Mouse (Mus musculus) B cell, adult 67 days (primary cell): ENCODE measurements around the gene Olfr1508. TPM values are rescaled to one million over a fixed set of nuclear protein-coding genes. Genes with fewer than 3 reads are reported as not detected.

Experiments used
- total RNA-seq, 2 experiments: library from RNA; stranded (reverse); gene quantifications; 4 replicates each; pipeline ENCODE4 v1.2.4; 2023

The Olfr1508 gene
- not detected for total RNA-seq

DNA sequence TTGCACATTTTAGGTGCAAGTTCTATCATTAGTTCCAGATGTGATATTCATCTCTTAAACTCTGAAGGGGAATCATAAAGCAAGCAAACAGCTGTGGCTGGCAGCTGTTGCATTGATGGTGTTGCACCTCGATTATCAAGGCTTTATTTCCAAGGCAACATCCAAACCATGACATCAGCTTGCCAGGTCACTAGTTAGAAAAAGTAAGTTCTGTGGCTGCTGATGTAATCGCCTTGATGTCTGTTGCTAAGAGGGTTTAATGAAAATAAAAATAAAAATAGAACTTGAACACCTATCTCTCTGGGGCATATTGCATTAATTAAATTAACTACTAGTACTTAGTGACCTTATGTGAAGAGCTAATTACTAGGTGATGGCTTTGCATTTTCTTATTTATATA is at the start of gene Olfr1508:
Olfr1508 (minus strand) TSS at position 101 of the 400 bp plus-strand sequence.

GRCm38 (mm10) chr14:52495516-52495915 is 28.2 kb upstream of the Olfr1508 start, which contains the start of gene Olfr1507:
Olfr1507 (minus strand) TSS chr14:52495749.

DNA sequence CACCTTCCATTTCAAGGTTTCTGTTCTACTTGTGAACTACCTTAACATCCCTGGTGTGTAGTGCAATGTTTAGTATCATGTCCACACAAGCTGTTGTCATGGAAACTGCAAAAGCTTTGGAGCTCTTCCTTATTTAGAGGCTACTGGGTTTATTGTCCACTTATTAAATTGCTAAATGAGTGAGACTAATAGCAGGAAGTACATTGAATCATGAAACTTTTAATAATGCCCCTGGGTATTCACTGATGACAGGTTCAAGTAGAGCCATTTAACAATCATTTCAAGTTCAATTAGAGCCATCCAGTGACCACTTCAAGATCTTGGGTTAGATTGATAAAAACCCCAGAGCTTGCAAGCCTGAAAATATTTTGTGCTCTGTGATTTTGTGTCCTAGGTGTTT is 24.6 kb downstream of the Olfr1508 start, which contains the start of gene Olfr1509:
Olfr1509 (plus strand) TSS at position 301 of the 400 bp plus-strand sequence.

DNA sequence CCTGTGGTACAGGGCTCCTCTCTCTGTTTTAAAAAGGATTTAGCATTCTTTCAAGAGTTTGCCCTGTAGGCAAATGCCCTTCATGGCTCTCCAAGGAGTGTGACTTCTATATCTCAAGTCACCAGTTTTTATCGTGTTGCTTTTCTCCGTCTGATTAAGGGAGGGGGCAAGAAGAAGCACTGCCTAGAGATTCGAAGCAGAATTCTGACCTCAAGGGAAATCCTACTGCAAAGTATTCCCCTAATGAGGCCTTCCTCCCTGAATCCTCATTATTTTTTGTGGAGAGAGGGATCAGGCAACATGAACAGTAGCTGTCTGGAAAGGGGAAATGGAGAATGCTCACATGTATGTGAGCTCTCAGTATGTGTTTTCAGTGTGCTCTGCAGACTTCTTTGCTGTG is 53.0 kb downstream of the Olfr1508 start, which contains the start of gene Olfr1510:
Olfr1510 (minus strand) TSS at position 101 of the 400 bp plus-strand sequence.

Other genes starting within 250 kb of the Olfr1508 start
- gene Chd8, start 209.7 kb downstream of the Olfr1508 start, total RNA-seq: 100 to 1,000 TPM; 291 to 342 TPM
- 100 to 1,000 TPM; 110 to 120 TPM for gene Tox4, start 188.3 kb downstream of the Olfr1508 start, total RNA-seq
- gene Rab2b, start 187.9 kb downstream of the Olfr1508 start, total RNA-seq: 10 to 100 TPM; 16.8 to 21.7 TPM
- gene Mettl3, start 162.4 kb downstream of the Olfr1508 start, total RNA-seq: 10 to 100 TPM; 73.7 to 98.8 TPM
- under 1 TPM in 1 of 2 experiments, not detected in 1; 0.09 TPM for gene Sall2, start 138.7 kb downstream of the Olfr1508 start, total RNA-seq
- not detected for gene Olfr1513, start 111.1 kb downstream of the Olfr1508 start, total RNA-seq
- gene Olfr1512, start 88.3 kb downstream of the Olfr1508 start, total RNA-seq: not detected
- not detected for gene Olfr1511, start 70.1 kb downstream of the Olfr1508 start, total RNA-seq
- gene Olfr1510, start 53.1 kb downstream of the Olfr1508 start, total RNA-seq: not detected
- not detected for gene Olfr1509, start 24.5 kb downstream of the Olfr1508 start, total RNA-seq
- not detected for gene Olfr1507, start 28.3 kb upstream of the Olfr1508 start, total RNA-seq